In the genomic region with DNA sequence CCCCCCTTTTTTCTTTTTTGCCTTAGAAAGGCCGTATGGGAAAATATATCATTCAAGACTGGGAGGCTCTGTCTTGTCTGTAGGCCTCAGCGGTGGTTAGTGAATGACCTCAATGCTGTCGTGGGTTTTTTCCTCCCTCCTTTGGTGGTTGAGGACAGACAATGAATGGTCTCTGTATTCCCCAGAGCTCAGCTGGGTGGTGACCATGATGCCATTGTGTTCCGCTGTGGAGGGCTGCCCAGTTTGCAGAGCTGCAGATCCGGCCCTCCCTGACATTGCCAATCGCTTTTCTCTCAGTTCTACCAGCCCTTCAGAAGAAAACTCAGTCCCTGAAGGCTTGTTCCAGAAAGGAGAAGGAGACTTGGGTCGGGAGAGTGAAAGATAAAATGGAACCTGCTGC, we compare ENCODE assay signal across 10 mouse cellular contexts. TPM values are rescaled to one million over a fixed set of nuclear protein-coding genes. Genes with fewer than 3 reads are reported as not detected.
DNase-seq lines count a peak whose midpoint lies in the region; ATAC-seq and TF ChIP-seq lines count a peak whose summit lies in the region.
"Had no signal": no experiment of that assay in that cellular context is flagged by ENCODE, and none has a peak within 500 bp of the region (broad histone marks: within the 10 kb centered on the region; RNA-seq: fewer than 3 reads in every experiment).

No protein-coding gene starts in this region.

- H3K4me3 ChIP-seq in hindbrain, embryonic 15.5 days, result no peak overlapping the region
- no peak overlapping the region for H3K4me3 ChIP-seq in midbrain, embryonic 12.5 days
- no peak overlapping the region for H3K4me3 ChIP-seq in thymus, adult 2 months (ENCODE audit: control insufficient read depth, insufficient read depth, low read length)
- H3K4me3 ChIP-seq: heart, embryonic 15.5 days had no signal

- no peak overlapping the region for H3K9ac ChIP-seq in hindbrain, embryonic 15.5 days
- no peak overlapping the region for H3K9ac ChIP-seq in midbrain, embryonic 12.5 days (replicated peaks)
- H3K9ac ChIP-seq: heart, embryonic 15.5 days; liver, embryonic 14.5 days had no signal

- H3K27ac ChIP-seq in hindbrain, embryonic 15.5 days (replicated peaks), result peak overlapping the region; percentile 22; the same call in 1 of the 2 replicates
- peak overlapping the region; percentile 54; the same call in 1 of the 2 replicates for H3K27ac ChIP-seq in midbrain, embryonic 12.5 days (replicated peaks)
- no peak overlapping the region for H3K27ac ChIP-seq in thymus, adult 2 months (ENCODE audit: control insufficient read depth, insufficient read depth, low read length)
- H3K27ac ChIP-seq: heart, embryonic 15.5 days; liver, embryonic 14.5 days had no signal

- 40% methylated on average over 7 of the region's 7 CpGs for WGBS in hindbrain, embryonic 15.5 days
- 44% methylated on average over 7 of the region's 7 CpGs for whole genome bisulfite sequencing in midbrain, embryonic 12.5 days
- WGBS in thymus, adult 2 months, result 88% methylated on average over 7 of the region's 7 CpGs

- no peaks in the 10 kb centered on the region for H3K36me3 ChIP-seq in hindbrain, embryonic 15.5 days
- H3K36me3 ChIP-seq in midbrain, embryonic 12.5 days, result no peaks in the 10 kb centered on the region
- H3K36me3 ChIP-seq in thymus, adult 2 months (ENCODE audit: control insufficient read depth, insufficient read depth, low read length), result no peaks in the 10 kb centered on the region
- H3K36me3 ChIP-seq: heart, embryonic 15.5 days had no signal

- TF ChIP-seq CTCF in thymus, adult 2 months (IDR thresholded peaks at IDR 0.05; ENCODE audit: borderline replicate concordance, control insufficient read depth, extremely low read depth, insufficient read depth, low read length, poor library complexity), result no peak

- peaks cover 3% of the 10 kb centered on the region; the same call in 1 of the 2 replicates for H3K4me1 ChIP-seq in hindbrain, embryonic 15.5 days (replicated peaks)
- H3K4me1 ChIP-seq in midbrain, embryonic 12.5 days, result peaks cover 9% of the 10 kb centered on the region; the same call in 1 of the 2 replicates
- H3K4me1 ChIP-seq in thymus, adult 2 months (replicated peaks; ENCODE audit: control insufficient read depth, insufficient read depth, low read length), result no peaks in the 10 kb centered on the region

- no peak for TF ChIP-seq POLR2A in thymus, adult 2 months (IDR thresholded peaks at IDR 0.05; ENCODE audit: control insufficient read depth, extremely low read depth, insufficient read depth, low read length, poor library complexity)

- peak; percentile 55 for ATAC-seq in hindbrain, embryonic 15.5 days (ENCODE audit: low FRiP score, low read depth)
- 0 out of 2 replicates have a peak, but pooled peaks have one; percentile 17 for ATAC-seq in midbrain, embryonic 12.5 days (ENCODE audit: low FRiP score, low read depth)

- no peaks in the 10 kb centered on the region for H3K9me3 ChIP-seq in hindbrain, embryonic 15.5 days
- H3K9me3 ChIP-seq in midbrain, embryonic 12.5 days, result no peaks in the 10 kb centered on the region
- H3K9me3 ChIP-seq: heart, embryonic 15.5 days had no signal

- no peaks in the 10 kb centered on the region for H3K27me3 ChIP-seq in hindbrain, embryonic 15.5 days
- peaks cover 10% of the 10 kb centered on the region for H3K27me3 ChIP-seq in midbrain, embryonic 12.5 days
- no peaks in the 10 kb centered on the region for H3K27me3 ChIP-seq in thymus, adult 2 months (ENCODE audit: control insufficient read depth, insufficient read depth, low read length)
- H3K27me3 ChIP-seq: heart, embryonic 15.5 days had no signal

- DNase-seq in testis, postnatal 14 days (ENCODE audit: low spot score), result peak; percentile 5
- no peak for DNase-seq in testis, postnatal 10 days (ENCODE audit: low spot score)
- DNase-seq in gastrocnemius, postnatal 10 days, result no peak
- DNase-seq in MN1 (ENCODE audit: low spot score), result no peak
- DNase-seq in thymus, adult 2 months, result no peak
- DNase-seq in urinary bladder, adult 2 months (ENCODE audit: low spot score), result no peak

- H3K4me2 ChIP-seq in hindbrain, embryonic 15.5 days, result no peak overlapping the region
- no peak overlapping the region for H3K4me2 ChIP-seq in midbrain, embryonic 12.5 days (replicated peaks)
- H3K4me2 ChIP-seq: heart, embryonic 15.5 days had no signal

RNA-seq across cellular contexts. Expression of a gene that starts 3.5 kb away (rescaled TPM):
- 9.2 and 9.5 TPM in 2 replicates for polyA plus RNA-seq in hindbrain, embryonic 15.5 days (2015; fragmentation: Nextera tagmentation; extraction: Ambion mirVana)
- 11.5 and 13.2 TPM in 2 replicates for polyA plus RNA-seq in midbrain, embryonic 12.5 days (2016; fragmentation: Nextera tagmentation; extraction: Ambion mirVana)
- 1 to 10 TPM; 1.9 to 2.9 TPM for total RNA-seq in gastrocnemius, postnatal 10 days (2021)
- polyA plus RNA-seq in thymus, adult 2 months (2012; rRNA removed), result 9.0 and 9.2 TPM in 2 replicates
- 8.8 and 9.1 TPM in 2 replicates for polyA plus RNA-seq in urinary bladder, adult 2 months (2012; rRNA removed)
